Mouse (Mus musculus) adrenal gland, adult 8-10 months (tissue): ENCODE measurements at regions not wholly inside any gene's neighbourhood (a gene's known extent, or its start where the extent isn't known, plus 50 kb on each side); places are given as distances from the start of the nearest gene placed in this dataset.
"Not testable (repeated sequence)": the region's sequence is repeated elsewhere in the genome, so short reads cannot be mapped to it uniquely, and the experiment has no call there.

Experiments
- DNase-seq: peaks from one replicate; pipeline ENCODE4 v3.0.0; 2022

DNA sequence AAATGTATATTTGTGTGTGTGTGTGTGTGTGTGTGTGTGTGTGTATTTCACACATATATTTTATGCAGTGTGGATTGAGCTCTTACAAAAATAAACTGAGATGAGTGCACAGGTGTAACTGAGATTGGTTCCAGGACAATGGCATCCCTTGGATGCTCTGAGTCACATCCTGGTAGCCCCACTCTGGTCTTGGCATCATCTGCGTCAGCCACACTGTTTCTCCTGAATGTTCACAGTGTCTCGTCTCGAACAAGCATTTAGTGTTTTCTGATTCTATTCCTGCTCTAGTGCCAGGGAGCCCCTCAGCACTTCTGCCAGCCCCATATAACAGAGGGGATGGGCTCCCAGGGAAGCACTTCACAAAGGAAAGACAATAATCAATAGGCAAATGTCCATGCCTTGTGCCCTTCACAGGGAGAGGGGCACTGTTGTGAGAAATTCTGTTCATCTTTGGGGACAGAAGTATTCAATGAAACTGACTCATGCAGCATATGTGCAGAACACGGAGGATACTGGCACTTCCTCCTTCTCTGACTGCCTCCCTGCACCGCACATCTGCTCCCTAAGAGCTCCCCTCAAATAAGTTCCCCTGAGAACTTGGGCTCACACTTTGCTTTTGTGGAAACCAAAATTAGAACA is 536.2 kb downstream of the Pdcd6ip start:
- no peak for DNase-seq

DNA sequence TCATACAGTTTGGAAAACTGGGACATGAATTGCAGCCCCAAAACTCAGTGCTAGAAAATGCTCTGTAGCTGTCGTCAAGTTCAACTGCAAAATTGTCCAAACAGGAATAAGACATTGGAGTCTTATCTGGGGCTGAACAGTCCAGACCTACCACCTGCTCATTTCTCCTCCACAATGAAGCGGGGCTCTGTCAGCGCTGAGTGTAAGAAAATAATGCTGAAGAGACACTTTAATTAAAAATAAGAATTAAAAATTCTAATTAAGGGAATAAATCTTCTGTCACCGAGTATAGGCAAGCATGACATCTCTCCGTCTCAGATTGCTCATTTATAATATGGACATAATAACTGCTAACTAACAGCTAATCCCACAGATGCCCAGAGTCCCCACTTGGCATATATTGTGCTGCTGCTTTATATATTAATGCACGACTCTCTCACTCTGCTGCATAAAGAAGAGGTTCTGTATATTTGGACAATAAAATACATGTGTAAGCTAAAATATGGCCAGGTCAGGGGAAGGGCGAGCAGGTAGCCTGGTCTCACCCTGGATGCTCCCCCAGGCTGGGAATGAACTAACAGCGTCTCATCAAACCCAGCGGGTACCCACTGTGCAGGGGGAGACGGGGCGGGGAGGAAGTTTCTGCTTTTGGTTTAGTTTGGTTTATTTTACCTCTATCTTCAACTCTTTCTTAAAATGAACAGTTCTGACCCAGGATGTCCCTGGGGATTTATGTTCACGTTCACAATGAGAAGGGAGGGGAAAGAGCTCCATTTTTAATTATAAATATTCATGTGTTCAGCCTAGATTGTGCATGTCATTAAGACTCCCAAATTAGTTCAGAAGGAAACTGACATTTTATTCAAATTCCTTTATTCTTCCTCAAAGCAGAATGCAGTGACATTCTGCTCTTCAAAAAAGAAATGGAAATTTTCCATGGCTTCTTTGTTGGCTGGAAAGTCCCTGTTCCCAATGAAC is 544.9 kb downstream of the Pdcd6ip start:
- DNase-seq, result no peak

DNA sequence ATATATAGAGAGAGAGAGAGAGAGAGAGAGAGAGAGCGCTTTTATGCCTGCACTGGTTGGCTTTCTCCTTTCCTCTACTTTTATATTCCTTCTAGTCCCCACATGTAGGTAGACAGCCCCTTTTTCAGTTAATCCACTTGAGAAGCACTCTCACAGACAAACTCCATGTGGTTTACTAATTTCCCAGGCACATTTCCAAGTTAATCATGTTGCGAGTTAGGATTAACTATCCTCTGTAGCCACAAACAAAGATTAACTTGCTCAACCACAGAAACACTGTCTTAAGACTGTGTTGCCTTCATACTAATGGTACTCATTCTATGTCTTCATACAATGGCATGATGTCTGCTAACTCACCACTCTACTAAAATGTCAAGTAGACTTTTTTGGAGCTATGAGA is 548.0 kb downstream of the Pdcd6ip start:
- DNase-seq, result no peak

DNA sequence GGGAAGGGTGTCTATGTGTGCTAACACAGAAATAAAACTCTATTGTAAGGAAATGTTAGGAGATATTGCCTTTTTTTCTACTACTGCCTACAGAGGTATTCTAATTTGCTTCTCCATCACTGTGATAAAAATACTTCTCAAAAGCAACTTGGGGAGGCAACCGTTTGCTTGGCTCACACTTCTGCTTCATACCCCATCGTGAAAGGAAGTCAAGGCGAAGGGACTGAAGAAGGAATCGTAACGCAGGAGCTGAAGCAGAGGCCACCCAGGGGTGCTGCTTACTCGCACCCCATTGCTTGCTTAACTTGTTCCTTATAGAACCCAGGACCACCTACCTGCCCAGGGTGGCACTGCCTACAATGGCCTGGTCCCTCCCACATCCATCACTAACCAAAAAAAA is 550.0 kb downstream of the Pdcd6ip start:
- no peak for DNase-seq

DNA sequence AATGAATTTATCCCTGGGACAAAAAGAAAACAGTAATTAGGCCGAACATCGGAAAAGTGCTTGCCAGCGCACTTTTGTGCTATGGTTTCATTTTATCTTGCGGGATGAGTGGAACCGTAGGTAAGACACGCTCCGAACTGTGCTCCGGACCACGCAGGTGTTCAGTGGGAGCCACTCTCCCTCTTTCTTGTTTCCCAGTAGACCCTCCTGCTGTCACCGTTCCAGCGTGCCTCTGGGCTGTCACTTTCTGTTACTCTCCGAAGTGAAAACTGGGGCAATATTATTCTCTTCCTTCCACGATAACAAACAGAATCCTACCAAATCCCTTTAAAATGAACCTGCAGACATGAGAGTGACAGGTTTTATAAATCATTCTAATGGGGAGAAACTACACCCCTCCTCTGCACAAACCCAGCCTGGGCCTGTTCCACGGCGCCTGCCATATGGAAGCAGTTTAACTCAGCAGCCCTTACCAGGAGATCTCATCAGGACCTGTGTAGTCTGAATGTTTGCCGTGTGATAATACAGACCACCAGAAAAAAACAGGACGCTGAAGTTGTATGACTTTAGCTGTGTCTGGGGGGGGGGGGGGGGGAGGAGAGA is 550.5 kb downstream of the Pdcd6ip start:
- DNase-seq, result no peak

DNA sequence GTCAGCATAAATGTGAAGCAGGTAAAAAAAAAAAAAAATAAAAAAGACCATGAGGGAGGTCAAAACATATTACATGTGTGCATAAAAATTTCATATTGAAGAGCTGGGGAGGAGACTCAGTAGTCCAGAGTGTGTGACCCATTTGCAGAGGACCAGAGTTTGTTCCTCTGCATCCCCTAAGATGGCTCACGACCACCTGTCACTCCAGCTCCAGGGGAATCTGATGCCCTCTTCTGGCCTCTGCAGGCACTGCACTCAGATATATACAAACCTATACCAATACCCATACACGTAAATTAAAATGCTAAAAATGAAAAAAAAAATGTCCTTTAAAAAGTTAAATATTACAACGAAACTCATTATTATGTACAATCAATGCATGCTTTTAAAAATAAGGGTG is 551.4 kb downstream of the Pdcd6ip start:
- no peak for DNase-seq

DNA sequence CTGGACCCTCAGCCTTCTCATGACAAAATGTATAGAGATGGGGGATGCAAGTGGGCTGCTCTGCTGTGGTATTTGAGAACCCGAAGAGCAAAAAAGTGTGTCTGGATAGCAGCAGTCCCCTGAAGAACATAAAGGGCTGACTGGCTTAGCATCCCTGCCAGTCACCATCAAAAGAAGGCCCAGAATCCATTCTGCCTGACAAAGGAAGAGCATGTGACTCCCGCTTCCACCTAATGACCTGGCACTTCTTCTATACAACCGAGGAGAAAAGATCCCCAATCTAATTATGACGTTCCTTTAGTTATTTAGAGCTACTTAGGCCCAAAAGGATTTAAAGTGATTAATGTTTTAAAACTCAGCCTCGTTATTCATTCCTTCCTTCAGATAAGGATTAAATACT is 559.0 kb downstream of the Pdcd6ip start:
- DNase-seq, result no peak

DNA sequence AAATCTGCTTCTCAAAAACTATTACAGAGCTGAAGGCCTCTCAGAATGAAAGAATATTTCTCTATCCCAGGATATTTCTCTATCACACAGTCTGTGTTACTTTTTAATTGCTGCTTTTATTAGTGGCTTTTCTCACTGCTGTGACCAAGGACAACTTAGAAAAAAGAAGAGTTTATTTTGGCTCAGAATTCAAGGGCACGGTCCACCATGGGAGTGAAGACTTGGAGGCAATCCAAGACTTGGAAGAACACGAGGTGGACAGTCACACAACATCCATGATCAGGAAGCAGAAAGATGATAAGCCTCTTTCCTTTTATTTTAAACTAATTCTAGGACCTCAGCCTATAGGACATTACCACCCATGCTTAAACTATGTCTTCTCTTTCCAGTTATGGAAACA is 561.5 kb downstream of the Pdcd6ip start:
- peak; percentile 4 for DNase-seq

DNA sequence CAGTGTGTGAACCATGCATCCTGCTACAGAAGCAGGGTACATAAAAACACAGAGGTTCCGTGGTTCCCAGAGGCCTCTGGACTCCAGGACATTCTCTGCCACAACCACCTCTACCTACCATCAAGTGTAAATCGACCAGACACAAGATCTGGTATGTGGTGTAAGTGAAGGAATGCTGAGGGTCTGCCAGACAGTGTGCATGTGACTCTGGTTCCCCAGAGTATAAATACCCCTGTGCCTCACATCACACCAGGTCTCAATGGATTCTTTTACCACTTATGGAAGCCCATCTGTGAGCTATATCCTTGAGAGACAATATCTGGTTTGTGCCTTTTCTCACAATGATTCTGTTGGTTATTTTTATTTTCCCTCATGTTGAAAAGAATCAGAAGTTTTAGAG is 563.0 kb downstream of the Pdcd6ip start:
- DNase-seq, result no peak

DNA sequence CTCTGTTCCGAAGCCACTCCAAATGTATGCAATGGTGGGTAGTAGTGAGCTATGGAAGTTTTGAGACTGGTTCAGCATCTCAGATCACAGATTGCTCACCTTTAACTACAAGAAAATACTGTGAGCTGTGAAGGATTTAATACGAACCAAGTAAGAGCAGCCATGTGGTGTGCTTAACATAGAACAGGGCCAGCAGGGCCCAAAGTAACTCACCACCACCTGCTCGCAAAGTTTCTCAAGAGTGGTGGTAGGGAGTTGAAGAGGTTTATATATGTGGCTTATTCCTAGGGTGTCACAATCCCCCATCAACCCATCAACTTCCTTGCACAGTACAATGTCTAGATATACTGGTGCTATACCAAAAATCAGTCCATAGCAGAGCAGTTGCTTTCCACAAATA is 573.4 kb downstream of the Pdcd6ip start:
- DNase-seq, result no peak

DNA sequence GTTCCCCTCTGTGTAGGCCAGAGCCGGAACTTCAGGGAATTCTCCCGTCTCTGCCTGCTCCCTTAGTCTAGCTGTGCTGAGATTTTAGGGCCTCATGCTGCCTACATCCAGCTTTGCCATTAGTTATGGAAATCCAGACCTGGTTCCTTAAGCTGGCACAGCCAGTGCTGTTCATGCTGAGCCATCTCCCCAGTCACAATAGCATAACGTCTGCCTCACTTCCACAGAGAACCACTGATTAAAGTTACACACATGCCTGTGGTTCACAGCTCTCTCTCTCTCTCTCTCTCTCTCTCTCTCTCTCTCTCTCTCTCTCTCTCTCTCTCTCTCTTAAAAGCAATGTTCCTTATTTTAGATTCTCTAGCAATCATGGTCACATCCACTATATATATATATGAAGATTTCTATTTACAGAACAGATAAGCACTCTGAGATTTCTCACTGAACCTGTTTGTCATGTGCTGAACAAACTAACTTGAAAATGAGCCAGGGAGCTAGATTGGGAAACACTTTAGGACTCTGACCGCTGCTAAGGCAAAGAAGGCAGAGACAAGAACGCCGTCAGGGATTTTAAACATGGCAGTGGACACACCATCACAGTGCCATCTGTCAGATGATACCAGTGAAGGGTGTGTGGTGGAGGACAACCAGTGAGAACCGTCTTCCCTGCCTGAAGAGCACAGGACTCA is 584.9 kb downstream of the Pdcd6ip start:
- no peak for DNase-seq

DNA sequence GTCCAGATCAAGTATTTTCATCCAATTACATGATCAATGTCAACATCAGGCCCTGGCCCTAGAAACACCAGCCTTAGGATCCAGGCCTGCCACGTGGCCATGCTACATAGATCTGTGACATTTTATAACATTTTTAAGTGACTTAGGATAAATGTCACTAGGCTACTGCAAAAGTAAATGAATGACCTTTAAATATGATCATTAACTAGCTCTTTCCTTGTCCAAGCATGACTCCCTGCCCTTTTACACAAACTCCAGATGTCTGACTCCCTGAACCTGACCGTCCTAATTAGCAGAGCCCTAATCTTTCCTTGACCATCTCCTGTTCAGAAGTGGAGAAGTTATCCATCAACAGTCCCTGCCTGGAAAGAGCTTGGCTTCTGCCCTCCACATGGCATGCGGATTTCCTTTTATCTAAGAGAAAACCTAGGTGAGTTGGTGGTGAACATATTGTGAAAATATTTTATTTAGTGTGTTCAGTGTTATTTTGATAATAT is 585.8 kb downstream of the Pdcd6ip start:
- DNase-seq, result no peak

DNA sequence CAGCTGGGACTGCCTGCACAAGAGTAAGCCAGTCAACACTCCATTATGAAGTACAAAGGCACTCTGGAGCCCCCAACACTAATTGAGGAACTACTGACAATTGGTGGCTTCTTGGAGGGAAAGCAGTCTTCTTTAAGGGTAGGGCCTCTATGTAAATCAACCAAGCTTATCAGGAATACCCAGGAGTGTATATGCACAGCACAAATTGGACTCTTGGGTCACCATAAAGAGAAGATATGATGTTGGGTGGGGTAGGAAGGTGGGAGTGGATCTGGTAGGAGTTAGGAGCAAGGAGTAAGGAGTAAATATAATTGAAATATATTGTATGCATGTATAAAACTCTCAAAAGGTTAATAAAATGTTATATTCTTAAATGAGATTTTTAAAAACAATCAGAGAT is 587.7 kb downstream of the Pdcd6ip start:
- no peak for DNase-seq

DNA sequence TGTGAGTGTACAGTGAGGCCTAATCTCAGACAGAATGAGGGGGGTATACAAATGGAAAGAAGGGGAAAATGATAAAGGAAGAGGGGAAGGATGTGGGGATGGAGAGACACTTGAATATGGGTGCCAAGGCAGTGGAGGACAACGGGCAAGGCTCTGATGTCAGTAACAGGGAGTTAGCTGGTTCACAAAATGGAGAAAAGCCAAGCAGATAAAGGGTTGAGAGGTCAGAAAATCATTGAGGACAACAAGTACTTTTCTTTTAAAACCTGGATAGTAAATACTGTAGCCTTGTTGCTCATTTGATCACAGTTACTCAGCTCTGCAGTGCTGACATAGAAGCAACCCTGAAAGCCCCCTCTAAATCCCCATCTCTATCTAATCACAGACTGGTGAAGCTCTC is 588.3 kb downstream of the Pdcd6ip start:
- no peak for DNase-seq

DNA sequence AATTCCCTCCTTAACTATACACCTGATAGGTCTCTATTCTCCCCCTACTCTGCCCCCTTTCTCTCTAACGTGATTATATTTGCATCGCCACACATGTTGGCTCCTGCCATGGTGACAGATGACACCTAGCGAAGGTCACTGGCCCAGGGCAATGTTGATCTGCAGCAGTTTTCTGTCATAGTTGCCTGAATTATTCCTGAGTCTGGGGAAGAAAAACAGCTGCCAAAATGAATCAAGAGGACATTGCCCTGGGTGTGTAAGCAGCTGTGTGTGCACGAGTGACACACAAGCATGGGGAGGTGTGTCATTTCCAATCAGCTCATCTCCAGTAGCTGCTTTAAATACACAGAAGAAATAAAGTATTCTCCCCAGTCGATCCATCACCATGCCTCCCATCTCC is 592.5 kb downstream of the Pdcd6ip start:
- DNase-seq, result no peak

DNA sequence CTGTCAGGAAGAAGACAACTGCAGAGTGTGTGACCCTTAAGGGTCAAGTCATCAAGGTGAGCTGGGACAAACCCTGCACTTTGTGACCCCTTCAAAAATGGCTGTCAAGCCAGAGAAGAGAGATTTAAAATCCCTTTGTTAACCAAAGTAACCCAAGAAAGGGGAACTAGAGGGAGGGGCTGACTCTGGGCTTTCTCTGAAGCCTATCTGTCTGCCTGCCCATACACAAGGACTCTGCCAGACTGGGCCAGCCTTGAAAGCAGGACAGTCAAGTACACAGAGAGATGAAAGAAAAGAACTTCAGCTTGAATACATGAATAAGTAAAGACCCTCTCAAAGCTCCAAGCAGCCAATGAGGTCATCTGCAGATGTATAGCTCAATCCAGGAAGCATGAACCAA is 595.3 kb downstream of the Pdcd6ip start:
- no peak for DNase-seq

DNA sequence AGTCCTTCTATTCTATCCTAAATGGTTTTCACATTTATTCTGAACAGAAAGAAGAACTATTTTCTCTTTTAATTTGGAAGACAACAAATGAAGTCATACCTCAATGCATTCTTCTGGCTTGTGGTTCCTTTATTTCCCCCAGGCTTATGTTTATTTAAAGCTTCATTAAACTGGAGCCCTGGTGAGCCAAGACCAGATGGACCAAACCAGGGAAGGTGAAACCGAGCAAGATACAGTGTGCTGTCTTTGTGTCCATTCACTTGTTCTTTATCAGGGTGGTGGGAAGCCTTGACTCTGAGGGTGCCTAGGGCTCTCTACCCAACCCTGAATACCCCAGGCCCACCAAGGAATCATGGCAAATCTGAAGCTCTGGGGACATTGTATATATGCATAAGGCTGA is 606.3 kb downstream of the Pdcd6ip start:
- no peak for DNase-seq

DNA sequence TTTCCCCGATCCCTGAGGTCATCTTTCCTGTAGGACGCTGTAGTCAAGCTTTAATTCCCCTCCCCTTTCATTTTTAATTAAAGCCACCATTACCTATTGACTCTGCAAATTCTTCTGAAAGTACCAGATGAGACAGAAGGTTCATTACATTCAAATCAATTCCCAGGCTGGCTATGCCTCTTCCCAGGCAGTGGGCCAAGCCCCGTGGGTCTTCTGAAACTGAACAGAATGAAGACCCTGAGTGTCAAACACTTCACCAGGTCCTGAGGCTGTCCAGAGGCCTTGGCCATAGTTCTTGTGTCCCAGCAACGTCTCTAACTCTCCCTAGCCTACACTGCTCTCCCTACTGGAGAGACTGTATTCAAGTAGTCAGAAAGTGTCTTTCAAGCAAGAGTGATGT is 607.4 kb downstream of the Pdcd6ip start:
- DNase-seq, result no peak

DNA sequence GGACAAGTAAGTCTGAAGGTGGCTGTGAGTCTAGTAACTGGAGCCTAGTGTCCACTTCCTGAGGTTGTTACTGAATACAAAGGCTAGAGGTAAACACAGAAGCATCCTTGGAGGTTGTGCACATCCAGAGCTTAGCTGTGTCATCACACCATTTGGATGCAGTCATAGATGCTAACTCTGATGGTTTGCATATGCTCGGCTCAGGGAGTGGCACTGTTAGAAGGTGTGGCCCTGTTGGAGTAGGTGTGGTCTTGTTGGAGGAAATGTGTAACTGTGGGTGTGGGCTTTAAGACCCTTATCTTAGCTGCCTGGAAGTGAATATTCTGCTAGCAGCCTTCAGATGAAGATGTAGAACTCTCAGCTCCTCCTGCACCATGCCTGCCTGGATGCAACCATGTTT is 612.6 kb downstream of the Pdcd6ip start:
- not testable (repeated sequence) for DNase-seq

DNA sequence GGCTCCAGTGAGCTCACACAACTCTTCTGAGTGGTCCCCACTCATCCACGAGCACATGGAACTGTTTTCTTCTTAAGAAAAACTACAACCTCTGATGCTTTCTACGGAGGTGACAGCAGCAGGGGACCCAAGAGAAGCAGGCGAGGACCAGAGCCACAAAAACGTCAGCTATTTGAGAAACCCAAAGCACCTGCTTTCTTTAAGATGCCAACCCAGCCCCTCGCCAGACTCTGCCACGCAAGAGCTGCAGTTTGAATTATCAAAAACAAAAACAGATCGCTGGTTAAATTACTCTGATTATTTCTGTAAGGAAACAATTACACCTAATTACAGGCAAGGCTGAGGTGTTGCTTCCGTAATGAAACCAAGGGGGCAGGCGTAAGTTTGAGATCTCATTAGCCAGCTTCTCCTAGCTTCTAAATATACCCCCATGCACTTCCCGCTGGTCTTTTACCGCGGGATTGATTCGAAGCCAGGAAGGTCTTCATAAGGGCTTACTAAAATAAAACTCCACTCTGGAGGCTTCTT is 614.1 kb downstream of the Pdcd6ip start:
- no peak for DNase-seq

DNA sequence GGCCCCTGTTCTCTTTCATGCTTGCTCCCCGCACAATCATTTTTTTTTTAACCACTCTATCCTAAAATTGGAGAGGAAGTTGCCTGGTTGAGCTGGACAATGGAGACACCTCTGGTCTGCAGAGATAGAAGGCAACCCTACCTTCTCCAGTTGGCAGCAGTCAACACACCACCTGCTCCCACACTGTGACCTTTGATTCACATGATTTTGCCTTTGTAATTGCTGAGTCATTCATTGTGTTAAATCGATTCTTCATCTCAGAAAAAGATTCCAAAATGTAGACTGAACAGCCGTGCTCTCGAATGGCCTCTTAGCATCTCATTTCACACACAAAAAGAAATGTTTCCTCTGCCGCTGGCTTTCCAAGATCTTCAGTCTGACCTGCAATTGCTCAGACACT is 616.2 kb downstream of the Pdcd6ip start:
- DNase-seq, result no peak

DNA sequence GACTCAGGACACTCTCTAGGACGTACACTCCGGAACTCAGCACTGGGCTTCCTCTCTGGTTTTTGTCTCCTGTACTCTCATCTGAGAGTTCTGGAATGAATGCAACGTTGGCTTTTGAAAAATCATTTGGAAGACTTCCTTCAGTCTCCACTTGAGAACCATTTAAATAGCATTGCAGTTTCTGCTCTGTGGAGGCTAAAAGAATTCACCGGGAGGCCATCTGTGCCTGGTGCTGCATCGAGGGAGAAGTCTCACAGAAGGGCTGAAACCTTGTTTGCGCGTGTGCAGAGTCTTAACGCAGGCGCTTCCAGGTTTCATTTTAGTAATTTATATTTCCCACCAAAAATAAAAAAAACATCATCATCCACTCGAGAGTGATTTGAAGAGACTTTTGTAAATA is 620.3 kb downstream of the Pdcd6ip start:
- DNase-seq, result no peak
